Mouse (Mus musculus) spleen, adult 2 months (tissue): ENCODE measurements around the gene Ppm1n. TPM values are rescaled to one million over a fixed set of nuclear protein-coding genes. Genes with fewer than 3 reads are reported as not detected.
A peak's percentile ranks its signal among the peaks of the same experiment; 100 is the strongest.

Experiments
- DNase-seq, 2 experiments: peaks; one replicate each; pipeline versions ENCODE4 v3.0.0 to v3.0.0-alpha.2; 2012 to 2021; ENCODE audit warnings: low spot score in 2 of 2, low read depth in 1 of 2
- H3K27ac ChIP-seq: fragments of 200-500 bp; 2 replicates; pipeline ENCODE4 v1.5.1; 2012; ENCODE audit warnings: low read length, inconsistent platforms; ENCODE audit not compliant: insufficient read depth
- H3K27me3 ChIP-seq: fragments of 200-500 bp; 2 replicates; pipeline ENCODE4 v1.6.1; 2012; ENCODE audit warnings: mild to moderate bottlenecking, moderate library complexity, low read length, inconsistent platforms; ENCODE audit not compliant: control insufficient read depth, insufficient read depth
- H3K36me3 ChIP-seq: fragments of 200-500 bp; 2 replicates; pipeline ENCODE4 v1.6.1; 2012; ENCODE audit warnings: mild to moderate bottlenecking, low read length, inconsistent platforms; ENCODE audit not compliant: control insufficient read depth, insufficient read depth
- H3K4me1 ChIP-seq: fragments of 200-500 bp; 2 replicates; pipeline ENCODE4 v1.6.1; 2011; ENCODE audit warnings: inconsistent platforms; ENCODE audit not compliant: control insufficient read depth, insufficient read depth, insufficient read length
- H3K4me3 ChIP-seq: fragments of 200-500 bp; 2 replicates; pipeline ENCODE4 v1.5.1; 2011; ENCODE audit warnings: mild to moderate bottlenecking, inconsistent platforms; ENCODE audit not compliant: insufficient read depth, insufficient read length; ENCODE audit errors: extremely low read depth
- CTCF ChIP-seq: fragments of 200-500 bp; IDR thresholded peaks from 2 replicates; pipeline ENCODE4 v1.5.1; 2011; ENCODE audit warnings: mild to moderate bottlenecking, inconsistent platforms; ENCODE audit not compliant: insufficient read depth, insufficient read length, insufficient replicate concordance; ENCODE audit errors: extremely low read depth
- POLR2A ChIP-seq: fragments of 200-500 bp; IDR thresholded peaks from 2 replicates; pipeline ENCODE4 v1.6.1; 2011; ENCODE audit warnings: low read depth, low read length, inconsistent platforms
- WGBS: fragments of 180-500 bp; shearing (Covaris S2); methylation state at CpG from one replicate; pipeline ENCODE4 v1.1.7; 2018; 5-methylcytosine and 5-hydroxymethylcytosine counted together
- polyA plus RNA-seq: library from polyadenylated mRNA; depleted of rRNA; stranded (reverse); fragments of >200 nt; gene quantifications from 2 replicates; pipeline ENCODE4 v1.2.3, GENCODE M21; 2012

Gene Ppm1n
- polyA plus RNA-seq, 1 experiment: 3.3 TPM

DNA sequence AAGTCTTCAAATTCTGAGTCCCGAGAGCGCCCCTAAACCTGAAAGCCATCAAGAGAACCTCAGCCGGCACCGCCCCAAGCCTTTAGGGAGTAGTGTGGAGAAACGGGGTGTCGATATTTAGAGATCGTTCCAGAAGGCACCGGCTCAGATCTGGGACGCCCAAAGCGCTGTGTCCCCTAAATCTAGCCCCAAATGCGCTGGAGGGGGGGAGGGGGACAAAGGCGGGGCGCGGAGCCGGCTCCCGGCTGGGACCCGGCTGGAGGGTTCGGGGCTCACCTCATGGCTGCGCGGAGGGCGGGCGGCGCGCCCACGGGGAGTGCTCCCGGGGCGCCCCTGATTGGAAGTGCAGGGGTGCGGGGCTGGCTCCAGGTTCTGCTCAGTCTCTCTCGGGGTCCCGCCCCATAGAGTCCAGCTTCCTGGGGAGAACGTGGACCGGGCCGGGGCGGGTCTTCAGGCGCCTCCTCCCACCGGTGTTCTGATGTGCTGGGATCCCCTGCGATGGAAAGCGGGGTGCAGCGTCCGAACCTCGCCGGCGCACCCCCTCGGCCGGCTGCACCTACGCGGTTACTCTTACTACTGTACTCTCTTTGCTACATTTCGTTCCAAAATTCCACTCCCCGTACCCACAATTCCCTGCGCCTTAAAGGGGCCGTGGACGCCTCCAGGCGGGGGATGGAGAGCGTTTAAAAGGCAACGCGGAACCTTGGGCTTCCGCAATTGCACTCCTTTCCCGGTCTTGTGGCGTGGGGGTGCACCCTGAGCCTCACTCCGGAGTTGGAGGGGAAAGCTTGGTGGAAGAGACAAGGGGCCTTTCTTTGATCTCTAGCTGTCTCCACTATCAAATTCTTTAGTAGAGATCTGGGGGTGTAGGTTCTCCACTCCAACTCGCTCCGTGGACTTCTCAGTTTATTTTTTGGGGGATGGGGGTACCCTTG lies 8.4 kb downstream of the Ppm1n start, which contains the start of gene Vasp:
Gene Vasp (minus strand): TSS at position 580 of the 935 bp plus-strand sequence.
- WGBS: under 1% methylated on average over 62 of the region's 62 CpGs
- Histone ChIP-seq H3K4me1 (peaks cover 24% of the 10 kb centered on the region), H3K4me3 (peak within 1 kb of the TSS; percentile 91), H3K27ac (peak within 1 kb of the TSS; percentile 98), H3K36me3 (no peaks in the 10 kb centered on the region), H3K27me3 (no peaks in the 10 kb centered on the region)
- peak; percentile 79 to 86 for DNase-seq
- TF ChIP-seq CTCF (no peak), POLR2A (peak; percentile 62)

GRCm38 (mm10) chr7:19270509-19271237 lies 9.2 kb downstream of the Ppm1n start:
- peak in 1 of 2 experiments; percentile 40 for DNase-seq
- WGBS: 0% methylated on average over 19 of the region's 21 CpGs

DNA sequence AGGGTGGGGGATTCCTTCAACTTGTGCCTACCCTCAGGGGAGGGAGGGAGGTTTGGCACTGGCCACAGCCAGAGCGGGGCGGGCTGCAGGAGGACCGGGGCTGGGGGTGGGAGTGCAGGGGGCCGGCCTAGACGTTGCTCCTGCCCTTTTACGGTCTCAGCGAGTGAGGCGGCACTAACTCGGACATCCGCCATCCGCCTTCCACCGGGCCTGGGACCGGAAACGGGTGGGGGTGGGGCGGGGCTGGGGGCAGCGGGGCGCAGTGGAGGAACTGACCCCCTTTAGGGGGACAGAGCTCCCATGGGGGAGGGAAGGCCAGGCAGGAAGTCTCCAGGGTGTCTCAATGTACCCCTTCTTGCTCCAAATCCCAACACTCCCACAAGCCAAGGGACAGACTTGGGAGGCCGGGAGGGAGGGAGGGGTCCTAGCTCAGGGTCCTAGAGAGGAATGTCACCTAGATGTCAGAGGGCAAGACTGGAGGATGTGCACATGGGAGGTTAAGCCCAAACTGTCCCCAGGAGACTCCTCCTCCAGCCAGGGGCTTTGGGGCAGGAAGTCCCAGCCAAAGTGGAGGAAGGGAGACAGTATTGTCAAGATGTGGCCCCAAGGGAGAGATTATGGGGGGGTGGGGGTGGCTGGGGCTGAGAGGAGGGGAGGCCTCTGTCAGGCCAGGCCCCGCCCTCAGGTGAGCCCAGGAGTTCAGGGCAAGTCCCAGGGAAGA lies 10.0 kb downstream of the Ppm1n start:
- Histone ChIP-seq H3K4me1 (peaks cover 37% of the 10 kb centered on the region), H3K27ac (peak overlapping the region; percentile 96), H3K27me3 (no peaks in the 10 kb centered on the region), H3K36me3 (peaks cover 3% of the 10 kb centered on the region; the same call in 1 of the 2 replicates), H3K4me3 (peak overlapping the region; percentile 91)
- WGBS: 2% methylated on average over 18 of the region's 19 CpGs
- peak; percentile 1; the same call in 1 of the 2 replicates for TF ChIP-seq POLR2A
- TF ChIP-seq CTCF: no peak
- DNase-seq: peak in 1 of 2 experiments; percentile 65

More at GRCm38 (mm10) chr7:19270509-19271237, 9.2 kb downstream of the Ppm1n start:
- Histone ChIP-seq H3K27ac (peak overlapping the region; percentile 96), H3K27me3 (no peaks in the 10 kb centered on the region), H3K4me3 (peak overlapping the region; percentile 91), H3K36me3 (no peaks in the 10 kb centered on the region), H3K4me1 (peaks cover 30% of the 10 kb centered on the region)
- no peak for TF ChIP-seq CTCF
- TF ChIP-seq POLR2A: no peak

- TF ChIP-seq CTCF (no peak), POLR2A (no peak)
- Histone ChIP-seq H3K36me3 (peaks cover 8% of the 10 kb centered on the region), H3K27ac (peak overlapping the region; percentile 86), H3K27me3 (no peaks in the 10 kb centered on the region), H3K4me3 (peak overlapping the region; percentile 91), H3K4me1 (peaks cover 39% of the 10 kb centered on the region)
- 7% methylated on average over 10 of the region's 10 CpGs for WGBS
- no peak for DNase-seq
Measured at GRCm38 (mm10) chr7:19268993-19269681, 10.7 kb downstream of the Ppm1n start.

- Histone ChIP-seq H3K36me3 (peaks cover 21% of the 10 kb centered on the region), H3K4me1 (peaks cover 35% of the 10 kb centered on the region), H3K4me3 (no peak overlapping the region; the same call in 1 of the 2 replicates), H3K27me3 (no peaks in the 10 kb centered on the region), H3K27ac (peak overlapping the region; percentile 59)
- no peak for DNase-seq
- WGBS: 27% methylated on average over 10 of the region's 10 CpGs
- TF ChIP-seq CTCF: no peak
- no peak for TF ChIP-seq POLR2A
Measured at GRCm38 (mm10) chr7:19267051-19267450, 12.8 kb downstream of the Ppm1n start.
